Mouse (Mus musculus) kidney, adult 2 months (tissue): ENCODE data around the gene Vgll3. TPM values are rescaled to one million over a fixed set of nuclear protein-coding genes. Genes with fewer than 3 reads are reported as not detected.

Experiments used
- DNase-seq: peaks from one replicate; pipeline ENCODE4 v3.0.0; 2021
- H3K27ac ChIP-seq: fragments of 200-500 bp; 2 replicates; pipeline ENCODE4 v1.5.1; 2012; ENCODE audit warnings: low read depth, low read length, control low read depth, inconsistent platforms; ENCODE audit not compliant: insufficient read depth
- H3K27me3 ChIP-seq: fragments of 200-500 bp; replicated peaks from 2 replicates; pipeline ENCODE4 v1.6.1; 2012; ENCODE audit warnings: mild to moderate bottlenecking, moderate library complexity, low read length, inconsistent platforms; ENCODE audit not compliant: control insufficient read depth, insufficient read depth
- H3K36me3 ChIP-seq: fragments of 200-500 bp; 2 replicates; pipeline ENCODE4 v1.6.1; 2012; ENCODE audit warnings: mild to moderate bottlenecking, moderate library complexity, low read length, inconsistent platforms; ENCODE audit not compliant: control insufficient read depth, insufficient read depth
- H3K4me1 ChIP-seq: fragments of 200-500 bp; 2 replicates; pipeline ENCODE4 v1.6.1; 2011; ENCODE audit warnings: low read length; ENCODE audit not compliant: control insufficient read depth, insufficient read depth
- H3K4me3 ChIP-seq: fragments of 200-500 bp; 2 replicates; pipeline ENCODE4 v1.5.1; 2011; ENCODE audit warnings: mild to moderate bottlenecking, low read depth, low read length, control low read depth; ENCODE audit not compliant: insufficient read depth
- CTCF ChIP-seq: fragments of 200-500 bp; conservative IDR thresholded peaks from 2 replicates; pipeline ENCODE4 v1.5.1; 2011; ENCODE audit warnings: low read depth, mild to moderate bottlenecking, control low read depth, low read length, moderate library complexity, mixed read lengths; ENCODE audit not compliant: insufficient read depth, insufficient read length
- POLR2A ChIP-seq: fragments of 200-500 bp; IDR thresholded peaks from one replicate; pipeline ENCODE4 v1.6.1; 2011; ENCODE audit warnings: low read depth, low read length, control low read depth
- WGBS: fragments of 180-500 bp; shearing (Covaris S2); methylation state at CpG from one replicate; pipeline ENCODE4 v1.1.7; 2018; 5-methylcytosine and 5-hydroxymethylcytosine counted together
- polyA plus RNA-seq: library from polyadenylated mRNA; depleted of rRNA; stranded (reverse); fragments of >200 nt; gene quantifications from 2 replicates; pipeline ENCODE4 v1.2.3, GENCODE M21; 2012

The Vgll3 gene
- polyA plus RNA-seq, 1 experiment = 3.1 TPM

- WGBS = 72% methylated on average over 9 of the region's 9 CpGs
- Histone ChIP-seq H3K4me1 (no peaks in the 10 kb centered on the region), H3K27me3 (no peaks in the 10 kb centered on the region), H3K4me3 (no peak overlapping the region), H3K36me3 (no peaks in the 10 kb centered on the region), H3K27ac (no peak overlapping the region)
- TF ChIP-seq POLR2A = no peak
- no peak for TF ChIP-seq CTCF
- DNase-seq = peak; percentile 40
These were observed 13.1 kb downstream of the Vgll3 start for GRCm38 (mm10) chr16:65828141-65828565.

- DNase-seq = no peak
- Histone ChIP-seq H3K27me3 (no peaks in the 10 kb centered on the region), H3K27ac (no peak overlapping the region), H3K4me3 (no peak overlapping the region), H3K36me3 (no peaks in the 10 kb centered on the region), H3K4me1 (no peaks in the 10 kb centered on the region)
- 89% methylated on average over 6 of the region's 6 CpGs for WGBS
- TF ChIP-seq CTCF = no peak
- TF ChIP-seq POLR2A = no peak
These were observed 14.0 kb downstream of the Vgll3 start for GRCm38 (mm10) chr16:65829096-65829495.

GRCm38 (mm10) chr16:65834721-65835120 is 19.7 kb downstream of the Vgll3 start:
- Histone ChIP-seq H3K4me1 (no peaks in the 10 kb centered on the region), H3K27ac (no peak overlapping the region), H3K4me3 (no peak overlapping the region), H3K27me3 (no peaks in the 10 kb centered on the region), H3K36me3 (no peaks in the 10 kb centered on the region)
- DNase-seq = no peak
- TF ChIP-seq CTCF (no peak), POLR2A (no peak)
- 75% methylated on average over 3 of the region's 3 CpGs for WGBS

GRCm38 (mm10) chr16:65850126-65850525 is 35.1 kb downstream of the Vgll3 start:
- Histone ChIP-seq H3K36me3 (no peaks in the 10 kb centered on the region), H3K27ac (no peak overlapping the region), H3K4me1 (no peaks in the 10 kb centered on the region), H3K27me3 (no peaks in the 10 kb centered on the region), H3K4me3 (no peak overlapping the region)
- no peak for DNase-seq
- 69% methylated on average over 1 of the region's 1 CpGs for WGBS
- TF ChIP-seq POLR2A (no peak), CTCF (no peak)

- H3K27me3 ChIP-seq = no peaks in the 10 kb centered on the region
- H3K4me1 ChIP-seq = no peaks in the 10 kb centered on the region
- H3K36me3 ChIP-seq = no peaks in the 10 kb centered on the region
- 85% methylated on average over 5 of the region's 5 CpGs for WGBS
- H3K27ac ChIP-seq = no peak overlapping the region
- DNase-seq = no peak
- TF ChIP-seq CTCF (no peak), POLR2A (no peak)
- no peak overlapping the region for H3K4me3 ChIP-seq
These were observed 49.4 kb downstream of the Vgll3 start for GRCm38 (mm10) chr16:65864471-65864870.

GRCm38 (mm10) chr16:65867927-65868326 is 52.9 kb downstream of the Vgll3 start:
- no peaks in the 10 kb centered on the region for H3K36me3 ChIP-seq
- H3K4me1 ChIP-seq = no peaks in the 10 kb centered on the region
- no peak for DNase-seq
- no peak for TF ChIP-seq CTCF
- no peak for TF ChIP-seq POLR2A
- no peaks in the 10 kb centered on the region for H3K27me3 ChIP-seq
- WGBS = 66% methylated on average over 2 of the region's 2 CpGs
- no peak overlapping the region for H3K4me3 ChIP-seq
- H3K27ac ChIP-seq = no peak overlapping the region

GRCm38 (mm10) chr16:65868933-65869332 is 53.9 kb downstream of the Vgll3 start:
- no peak overlapping the region for H3K4me3 ChIP-seq
- no peak for DNase-seq
- no peaks in the 10 kb centered on the region for H3K36me3 ChIP-seq
- H3K27me3 ChIP-seq = no peaks in the 10 kb centered on the region
- 74% methylated on average over 2 of the region's 2 CpGs for WGBS
- H3K27ac ChIP-seq = no peak overlapping the region
- TF ChIP-seq POLR2A (no peak), CTCF (no peak)
- no peaks in the 10 kb centered on the region for H3K4me1 ChIP-seq

- Histone ChIP-seq H3K27me3 (no peaks in the 10 kb centered on the region), H3K36me3 (no peaks in the 10 kb centered on the region), H3K4me1 (no peaks in the 10 kb centered on the region), H3K27ac (no peak overlapping the region), H3K4me3 (no peak overlapping the region)
- WGBS = 85% methylated on average over 4 of the region's 4 CpGs
- DNase-seq = no peak
- TF ChIP-seq CTCF (no peak), POLR2A (no peak)
These were observed 73.9 kb downstream of the Vgll3 start for GRCm38 (mm10) chr16:65888940-65889339.
